Mouse (Mus musculus) heart, embryonic 14.5 days (tissue): ENCODE data around the gene Agpat4. TPM values are rescaled to one million over a fixed set of nuclear protein-coding genes. Genes with fewer than 3 reads are reported as not detected.

ENCODE experiments used
- ATAC-seq: fragments of 200-750 bp; cut with Nextera tagmentation; 2 replicates; pipeline ENCODE4 v1.8.0; 2017; ENCODE audit warnings: low read depth, moderate TSS enrichment; ENCODE audit not compliant: insufficient number of reproducible peaks, insufficient read depth, low FRiP score
- H3K27ac ChIP-seq, 2 experiments: fragments of 200-500 bp in 1 of 2; fragments of 300-500 bp in 1 of 2; sonication (generic) in 1 of 2; replicated peaks in 1 of 2; 2 replicates each; pipeline ENCODE4 v1.5.1; 2012 to 2014; ENCODE audit warnings: low read depth in 2 of 2, low read length in 2 of 2, control low read depth in 1 of 2, mild to moderate bottlenecking in 1 of 2, mixed read lengths in 1 of 2; ENCODE audit not compliant: control insufficient read depth in 1 of 2, insufficient read depth in 1 of 2
- H3K27me3 ChIP-seq: fragments of 300-500 bp; sonication (generic); 2 replicates; pipeline ENCODE4 v1.6.1; 2014; ENCODE audit warnings: mild to moderate bottlenecking, low read length, control low read depth; ENCODE audit not compliant: control insufficient read depth, insufficient read depth
- H3K36me3 ChIP-seq: fragments of 300-500 bp; sonication (generic); 2 replicates; pipeline ENCODE4 v1.6.1; 2014; ENCODE audit warnings: mild to moderate bottlenecking, control low read depth, low read length, mixed read lengths; ENCODE audit not compliant: control insufficient read depth, insufficient read depth
- H3K4me1 ChIP-seq, 2 experiments: fragments of 200-500 bp in 1 of 2; fragments of 300-500 bp in 1 of 2; sonication (generic) in 1 of 2; 2 replicates each; pipeline ENCODE4 v1.6.1; 2012 to 2014; ENCODE audit warnings: low read length in 2 of 2, control low read depth in 1 of 2, mixed read lengths in 1 of 2; ENCODE audit not compliant: control insufficient read depth in 2 of 2, insufficient read depth in 2 of 2
- H3K4me2 ChIP-seq: fragments of 300-500 bp; sonication (generic); 2 replicates; pipeline ENCODE4 v1.6.1; 2014; ENCODE audit warnings: mild to moderate bottlenecking, low read length
- H3K4me3 ChIP-seq, 2 experiments: fragments of 200-500 bp in 1 of 2; fragments of 300-500 bp in 1 of 2; sonication (generic) in 1 of 2; 2 replicates each; pipeline ENCODE4 v1.5.1; 2012 to 2014; ENCODE audit warnings: low read length in 2 of 2, mild to moderate bottlenecking in 2 of 2, control low read depth in 1 of 2, low read depth in 1 of 2, moderate library complexity in 1 of 2; ENCODE audit not compliant: control insufficient read depth in 1 of 2, insufficient read depth in 1 of 2
- H3K9ac ChIP-seq: fragments of 300-500 bp; sonication (generic); 2 replicates; pipeline ENCODE4 v1.6.1; 2014; ENCODE audit warnings: mild to moderate bottlenecking, low read length
- H3K9me3 ChIP-seq: fragments of 300-500 bp; sonication (generic); 2 replicates; pipeline ENCODE4 v1.6.1; 2016; ENCODE audit warnings: low read length, control low read depth; ENCODE audit not compliant: control insufficient read depth
- WGBS: fragments of 180-500 bp; shearing (Covaris S2); extraction: QIAGEN DNeasy Blood & Tissue Kit; methylation state at CpG from one replicate; pipeline ENCODE4 v1.1.7; 2014; 5-methylcytosine and 5-hydroxymethylcytosine counted together
- polyA plus RNA-seq: library from polyadenylated mRNA; unstranded; fragments of >200 nt; fragmentation: Nextera tagmentation; extraction: Ambion mirVana; gene quantifications from 2 replicates; pipeline ENCODE4 v1.2.1, GENCODE M21; 2014

The Agpat4 gene
- polyA plus RNA-seq, 1 experiment from 2014 or later, result 11.0 TPM

GRCm38 (mm10) chr17:12160540-12160939 lies 42.0 kb downstream of the Agpat4 start:
- no peak overlapping the region for H3K9ac ChIP-seq
- ATAC-seq, result no peak
- H3K4me3 ChIP-seq, result no peak overlapping the region
- H3K4me2 ChIP-seq, result no peak overlapping the region
- no peaks in the 10 kb centered on the region for H3K27me3 ChIP-seq
- no peak overlapping the region for H3K27ac ChIP-seq
- no peaks in the 10 kb centered on the region for H3K9me3 ChIP-seq
- H3K4me1 ChIP-seq, result peaks cover 7 to 9% of the 10 kb centered on the region in 2 experiments; a peak in 3 of 4 replicates
- no peaks in the 10 kb centered on the region for H3K36me3 ChIP-seq
- WGBS, result 93% methylated on average over 2 of the region's 2 CpGs

GRCm38 (mm10) chr17:12160984-12161764 lies 42.7 kb downstream of the Agpat4 start:
- peaks cover 7 to 9% of the 10 kb centered on the region in 2 experiments; a peak in 3 of 4 replicates for H3K4me1 ChIP-seq
- H3K9me3 ChIP-seq, result no peaks in the 10 kb centered on the region
- no peak overlapping the region for H3K9ac ChIP-seq
- ATAC-seq, result no peak
- no peak overlapping the region for H3K4me3 ChIP-seq
- WGBS, result 90% methylated on average over 13 of the region's 13 CpGs
- no peaks in the 10 kb centered on the region for H3K36me3 ChIP-seq
- no peaks in the 10 kb centered on the region for H3K27me3 ChIP-seq
- no peak overlapping the region for H3K27ac ChIP-seq
- no peak overlapping the region for H3K4me2 ChIP-seq

DNA sequence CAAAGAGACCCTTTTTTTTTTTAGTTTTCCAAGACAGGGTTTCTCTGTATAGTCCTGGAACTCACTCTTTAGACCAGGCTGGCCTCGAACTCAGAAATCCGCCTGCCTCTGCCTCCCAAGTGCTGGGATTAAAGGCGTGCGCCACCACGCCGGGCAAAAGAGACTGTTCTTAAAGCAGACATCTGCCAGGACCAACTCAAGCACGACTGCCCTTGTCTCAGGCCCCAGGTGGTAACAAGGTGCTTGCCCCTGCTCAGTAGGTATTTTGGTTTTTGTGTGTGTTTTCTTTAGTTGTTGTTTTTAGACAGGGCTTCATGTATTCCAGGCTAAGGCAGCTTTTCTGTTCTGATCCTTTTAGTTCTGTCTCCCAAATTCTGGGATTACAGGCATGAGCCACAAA lies 43.4 kb downstream of the Agpat4 start:
- Histone ChIP-seq H3K4me2 (no peak overlapping the region), H3K4me3 (no peak overlapping the region), H3K4me1 (peaks cover 7 to 9% of the 10 kb centered on the region in 2 experiments; a peak in 3 of 4 replicates), H3K36me3 (no peaks in the 10 kb centered on the region), H3K27ac (no peak overlapping the region), H3K9me3 (no peaks in the 10 kb centered on the region), H3K27me3 (no peaks in the 10 kb centered on the region), H3K9ac (no peak overlapping the region)
- WGBS, result 89% methylated on average over 7 of the region's 7 CpGs
- ATAC-seq, result no peak

DNA sequence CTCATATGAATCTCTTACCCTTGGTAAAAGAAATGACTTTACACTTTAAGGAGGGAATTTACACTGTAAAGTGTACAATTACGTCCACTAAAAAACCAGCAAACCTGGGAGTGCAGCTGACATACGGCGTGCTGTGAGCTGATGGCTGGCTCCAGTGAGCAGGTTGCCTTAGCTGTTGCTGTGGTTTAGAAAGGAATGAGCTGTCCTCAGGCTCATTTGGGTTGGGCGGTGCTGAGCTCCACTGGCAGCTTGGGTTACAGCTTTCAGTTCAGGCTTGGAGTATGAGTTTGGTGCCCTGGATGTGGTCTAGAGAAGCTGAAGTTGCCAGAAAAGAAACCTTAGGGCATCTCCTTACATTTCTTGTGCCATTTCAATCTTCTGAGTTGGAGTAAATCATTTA lies 44.3 kb downstream of the Agpat4 start:
- no peak for ATAC-seq
- Histone ChIP-seq H3K27me3 (no peaks in the 10 kb centered on the region), H3K4me2 (no peak overlapping the region), H3K4me1 (peaks cover 7 to 9% of the 10 kb centered on the region in 2 experiments; a peak in 3 of 4 replicates), H3K27ac (no peak overlapping the region), H3K9ac (no peak overlapping the region), H3K36me3 (no peaks in the 10 kb centered on the region), H3K9me3 (no peaks in the 10 kb centered on the region), H3K4me3 (no peak overlapping the region)
- WGBS, result 78% methylated on average over 4 of the region's 4 CpGs

DNA sequence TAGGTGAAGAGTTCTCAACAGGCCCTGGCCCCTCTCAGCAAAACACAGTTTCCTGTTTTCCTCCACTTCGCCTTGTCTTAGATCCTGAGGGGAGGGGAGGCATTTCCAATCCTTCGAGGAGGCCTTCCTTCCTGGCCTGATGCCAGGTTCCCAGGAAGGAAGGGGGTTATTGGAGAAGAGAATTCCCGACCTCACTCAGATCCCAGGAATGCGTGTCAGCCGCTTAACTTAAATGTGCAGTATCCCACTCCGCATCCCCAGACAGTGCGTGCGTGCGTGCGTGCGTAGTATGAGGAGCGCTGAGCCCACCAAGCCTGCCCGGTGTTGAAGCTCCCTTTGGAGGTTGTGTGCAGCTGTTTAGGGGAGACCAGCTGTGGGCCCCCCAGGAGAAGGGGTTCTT lies 44.9 kb downstream of the Agpat4 start:
- no peaks in the 10 kb centered on the region for H3K36me3 ChIP-seq
- no peak overlapping the region for H3K9ac ChIP-seq
- no peaks in the 10 kb centered on the region for H3K9me3 ChIP-seq
- peaks cover 12 to 14% of the 10 kb centered on the region in 2 experiments; a peak in 3 of 4 replicates for H3K4me1 ChIP-seq
- H3K4me2 ChIP-seq, result no peak overlapping the region
- H3K4me3 ChIP-seq, result no peak overlapping the region
- 64% methylated on average over 13 of the region's 13 CpGs for WGBS
- H3K27ac ChIP-seq, result no peak overlapping the region
- no peaks in the 10 kb centered on the region for H3K27me3 ChIP-seq
- ATAC-seq, result no peak

GRCm38 (mm10) chr17:12163903-12164302 lies 45.4 kb downstream of the Agpat4 start:
- H3K4me1 ChIP-seq, result peaks cover 15 to 16% of the 10 kb centered on the region in 2 experiments; a peak in 3 of 4 replicates
- no peak overlapping the region for H3K27ac ChIP-seq
- H3K4me3 ChIP-seq, result no peak overlapping the region
- H3K36me3 ChIP-seq, result no peaks in the 10 kb centered on the region
- H3K9ac ChIP-seq, result no peak overlapping the region
- no peaks in the 10 kb centered on the region for H3K27me3 ChIP-seq
- H3K4me2 ChIP-seq, result no peak overlapping the region
- H3K9me3 ChIP-seq, result no peaks in the 10 kb centered on the region
- ATAC-seq, result no peak
- WGBS, result 49% methylated on average over 7 of the region's 7 CpGs

DNA sequence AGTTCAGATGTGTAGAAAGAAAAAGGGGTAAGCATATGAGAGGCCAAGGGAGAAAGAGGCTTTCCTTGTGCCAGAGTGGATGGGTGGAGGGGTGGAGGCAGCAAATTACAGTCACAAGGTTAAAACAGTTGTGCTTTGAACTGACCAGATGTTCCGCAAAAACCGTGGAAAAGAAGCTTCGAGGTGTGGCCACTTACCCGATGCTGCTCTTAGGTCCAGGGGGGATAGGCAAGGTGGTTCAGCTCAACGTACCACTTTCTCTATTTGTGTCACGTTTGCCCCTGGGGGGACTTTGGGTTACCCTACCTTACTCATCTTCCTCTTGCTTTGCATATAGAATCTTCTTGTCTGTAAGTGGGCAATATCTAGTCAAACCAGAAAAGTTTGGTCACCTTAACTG lies 46.0 kb downstream of the Agpat4 start:
- no peaks in the 10 kb centered on the region for H3K36me3 ChIP-seq
- no peak overlapping the region for H3K4me3 ChIP-seq
- H3K9ac ChIP-seq, result no peak overlapping the region
- H3K27me3 ChIP-seq, result no peaks in the 10 kb centered on the region
- no peaks in the 10 kb centered on the region for H3K9me3 ChIP-seq
- H3K27ac ChIP-seq, result no peak overlapping the region
- ATAC-seq, result no peak
- no peak overlapping the region for H3K4me2 ChIP-seq
- 95% methylated on average over 6 of the region's 6 CpGs for WGBS
- H3K4me1 ChIP-seq, result peaks cover 19 to 21% of the 10 kb centered on the region in 2 experiments
